Comparison of ENCODE assay signal across 22 mouse cellular contexts in genomic region chr1:68134943-68135342, GRCm38 (mm10).
"Had no signal": no experiment of that assay in that cellular context is flagged by ENCODE, and none has a peak within 500 bp of the region (broad histone marks: within the 10 kb centered on the region; RNA-seq: fewer than 3 reads in every experiment).

No protein-coding gene starts in this region.

- ATAC-seq: hindbrain, embryonic 16.5 days; hindbrain, postnatal 0 days; inflammation-experienced regulatory T-cells, adult 6 months; intestine, embryonic 15.5 days; intestine, embryonic 16.5 days; intestine, postnatal 0 days had no signal

- DNase-seq: heart, postnatal 10 days; heart, postnatal 14 days; heart, postnatal 36 days; heart, postnatal 4 days; kidney, adult 11 months; kidney, adult 18-20 months; kidney, adult 2 months; kidney, adult 8-10 months; kidney, adult 9 months; kidney, postnatal 10 days; kidney, postnatal 14 days; kidney, postnatal 25 days; kidney, postnatal 36 days; kidney, postnatal 4 days; layer of hippocampus, adult 9-11 months; layer of hippocampus, postnatal 36 days had no signal
